Mouse (Mus musculus) kidney, adult 2 months (tissue): Measurements from ENCODE around the gene Gpr22. TPM values are rescaled to one million over a fixed set of nuclear protein-coding genes. Genes with fewer than 3 reads are reported as not detected.

Experiments used
- DNase-seq: peaks from one replicate; pipeline ENCODE4 v3.0.0; 2021
- H3K27ac ChIP-seq: fragments of 200-500 bp; 2 replicates; pipeline ENCODE4 v1.5.1; 2012; ENCODE audit warnings: low read depth, low read length, control low read depth, inconsistent platforms; ENCODE audit not compliant: insufficient read depth
- H3K27me3 ChIP-seq: fragments of 200-500 bp; replicated peaks from 2 replicates; pipeline ENCODE4 v1.6.1; 2012; ENCODE audit warnings: mild to moderate bottlenecking, moderate library complexity, low read length, inconsistent platforms; ENCODE audit not compliant: control insufficient read depth, insufficient read depth
- H3K36me3 ChIP-seq: fragments of 200-500 bp; 2 replicates; pipeline ENCODE4 v1.6.1; 2012; ENCODE audit warnings: mild to moderate bottlenecking, moderate library complexity, low read length, inconsistent platforms; ENCODE audit not compliant: control insufficient read depth, insufficient read depth
- H3K4me1 ChIP-seq: fragments of 200-500 bp; 2 replicates; pipeline ENCODE4 v1.6.1; 2011; ENCODE audit warnings: low read length; ENCODE audit not compliant: control insufficient read depth, insufficient read depth
- H3K4me3 ChIP-seq: fragments of 200-500 bp; 2 replicates; pipeline ENCODE4 v1.5.1; 2011; ENCODE audit warnings: mild to moderate bottlenecking, low read depth, low read length, control low read depth; ENCODE audit not compliant: insufficient read depth
- CTCF ChIP-seq: fragments of 200-500 bp; conservative IDR thresholded peaks from 2 replicates; pipeline ENCODE4 v1.5.1; 2011; ENCODE audit warnings: low read depth, mild to moderate bottlenecking, control low read depth, low read length, moderate library complexity, mixed read lengths; ENCODE audit not compliant: insufficient read depth, insufficient read length
- POLR2A ChIP-seq: fragments of 200-500 bp; IDR thresholded peaks from one replicate; pipeline ENCODE4 v1.6.1; 2011; ENCODE audit warnings: low read depth, low read length, control low read depth
- WGBS: fragments of 180-500 bp; shearing (Covaris S2); methylation state at CpG from one replicate; pipeline ENCODE4 v1.1.7; 2018; 5-methylcytosine and 5-hydroxymethylcytosine counted together
- polyA plus RNA-seq: library from polyadenylated mRNA; depleted of rRNA; stranded (reverse); fragments of >200 nt; gene quantifications from 2 replicates; pipeline ENCODE4 v1.2.3, GENCODE M21; 2012

The Gpr22 gene
- polyA plus RNA-seq, 1 experiment, result 0.08 TPM

DNA sequence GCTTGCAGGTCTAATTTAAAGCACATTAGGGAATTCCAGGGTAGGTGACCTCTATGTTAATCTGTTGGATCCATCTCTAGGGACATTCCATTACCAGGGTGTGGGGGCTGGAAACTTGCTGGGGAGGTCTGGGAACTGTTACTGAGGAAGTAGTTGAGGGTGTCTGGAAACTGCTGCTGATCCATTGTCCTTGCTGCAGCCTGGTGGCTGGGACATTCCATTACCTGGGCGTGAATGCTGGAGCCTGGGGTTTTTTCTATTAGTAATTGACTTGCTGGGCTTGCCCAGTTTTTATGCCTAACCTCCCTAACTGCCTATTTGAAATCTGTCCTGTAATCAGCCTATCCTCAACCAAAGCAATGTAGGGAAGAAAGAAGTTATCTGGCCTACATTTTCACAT lies 13.0 kb upstream of the Gpr22 start:
- TF ChIP-seq POLR2A, result no peak
- TF ChIP-seq CTCF, result no peak
- Histone ChIP-seq H3K27ac (no peak overlapping the region), H3K4me3 (no peak overlapping the region), H3K27me3 (no peaks in the 10 kb centered on the region), H3K4me1 (no peaks in the 10 kb centered on the region), H3K36me3 (no peaks in the 10 kb centered on the region)
- DNase-seq, result peak; percentile 23
- 34% methylated on average over 1 of the region's 1 CpGs for WGBS

DNA sequence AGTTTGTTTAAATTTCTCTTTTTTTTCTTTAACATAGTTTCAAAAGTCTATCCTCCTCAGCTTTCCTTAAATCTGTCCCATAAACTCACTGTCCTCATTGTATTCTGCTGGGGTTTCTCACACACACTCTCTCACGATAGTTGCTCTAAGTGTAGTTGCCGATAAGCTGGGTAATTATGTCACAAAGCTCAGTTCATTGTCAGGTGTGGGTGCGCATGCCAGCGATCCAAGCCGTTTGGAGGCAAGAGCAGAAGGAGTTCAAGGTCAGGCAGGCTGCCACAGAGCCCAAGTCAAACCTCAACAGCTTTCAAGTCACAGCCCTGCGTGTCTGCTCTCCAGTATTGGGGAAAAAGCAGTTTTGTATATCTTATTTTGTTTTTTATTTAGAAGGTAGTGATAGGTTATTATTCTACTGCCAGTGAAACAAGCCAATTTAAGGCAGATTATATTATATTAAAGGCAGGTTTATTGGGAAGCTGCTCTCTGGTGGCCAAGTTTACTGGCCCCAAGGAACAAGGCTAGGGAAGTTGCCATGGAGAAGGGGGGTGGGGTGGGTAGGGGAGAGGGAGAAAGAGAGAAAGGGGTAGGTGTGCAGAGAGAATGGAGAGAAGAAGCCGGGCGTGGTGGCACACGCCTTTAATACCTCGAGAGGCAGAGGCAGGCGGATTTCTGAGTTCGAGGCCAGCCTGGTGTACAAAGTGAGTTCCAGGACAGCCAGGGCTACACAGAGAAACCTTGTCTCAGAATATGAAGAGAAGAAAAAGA lies 11.9 kb upstream of the Gpr22 start:
- no peak overlapping the region for H3K27ac ChIP-seq
- no peak for DNase-seq
- no peaks in the 10 kb centered on the region for H3K27me3 ChIP-seq
- whole genome bisulfite sequencing, result 84% methylated on average over 12 of the region's 12 CpGs
- H3K4me1 ChIP-seq, result 0 out of 2 replicates have a peak, but pooled peaks cover 3% of the 10 kb centered on the region
- H3K36me3 ChIP-seq, result no peaks in the 10 kb centered on the region
- no peak overlapping the region for H3K4me3 ChIP-seq
- TF ChIP-seq CTCF (no peak), POLR2A (no peak)

DNA sequence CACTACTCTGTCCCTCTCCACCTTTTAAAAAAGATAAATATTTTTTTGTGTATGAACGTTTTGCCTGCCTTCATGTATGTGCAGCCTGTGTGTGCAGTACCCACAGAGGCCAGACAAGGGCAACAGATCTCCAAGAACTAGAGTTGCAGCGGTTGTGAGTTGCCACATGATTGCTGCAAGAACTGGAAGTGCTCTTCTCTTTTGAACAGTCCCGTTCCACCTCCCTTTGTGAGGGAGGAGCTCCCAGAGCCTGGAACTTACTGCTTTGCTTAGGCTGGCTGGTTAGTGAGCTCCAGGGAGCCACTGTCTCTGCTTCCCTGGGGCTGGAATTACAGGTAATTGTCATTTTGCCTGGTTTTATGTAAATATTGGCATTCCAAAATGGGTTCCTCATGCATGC lies 10.8 kb upstream of the Gpr22 start:
- H3K4me3 ChIP-seq, result no peak overlapping the region
- WGBS, result 81% methylated on average over 3 of the region's 3 CpGs
- H3K27ac ChIP-seq, result no peak overlapping the region
- no peak for TF ChIP-seq CTCF
- TF ChIP-seq POLR2A, result no peak
- no peaks in the 10 kb centered on the region for H3K36me3 ChIP-seq
- no peaks in the 10 kb centered on the region for H3K27me3 ChIP-seq
- DNase-seq, result no peak
- 0 out of 2 replicates have a peak, but pooled peaks cover 3% of the 10 kb centered on the region for H3K4me1 ChIP-seq

DNA sequence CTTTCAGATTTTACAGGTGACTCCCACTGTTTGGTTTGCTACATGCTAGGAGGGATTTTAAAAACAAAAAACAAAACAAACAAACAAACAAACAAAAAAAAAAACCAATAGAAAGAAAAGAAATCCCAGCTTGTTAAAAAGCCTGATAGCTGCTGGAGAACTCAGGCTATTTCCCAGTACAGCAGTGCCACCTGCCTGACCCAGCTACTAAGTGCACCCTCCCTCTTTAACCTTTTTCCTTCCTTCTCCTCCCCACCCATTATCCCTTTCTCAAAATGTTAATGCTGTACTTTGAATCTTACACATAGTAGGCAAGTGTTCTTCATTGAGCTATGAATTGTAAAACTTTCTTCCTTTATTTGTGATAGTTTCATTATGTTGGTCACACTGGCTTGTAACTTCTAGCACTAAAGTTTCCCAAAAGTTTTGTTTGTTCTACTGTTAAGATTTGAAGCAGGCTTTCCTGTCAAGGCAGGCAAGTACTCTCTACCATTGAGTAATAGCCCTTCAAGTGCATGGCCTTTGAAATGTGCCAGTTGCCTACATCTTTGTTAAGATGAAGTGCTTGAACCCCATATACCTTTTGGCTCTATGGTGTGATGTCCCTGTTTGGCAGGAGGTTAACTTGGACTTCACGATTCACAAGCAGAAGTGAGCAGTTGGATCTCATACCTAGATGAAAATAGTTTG lies 6.0 kb upstream of the Gpr22 start:
- Histone ChIP-seq H3K36me3 (no peaks in the 10 kb centered on the region), H3K27ac (no peak overlapping the region)

DNA sequence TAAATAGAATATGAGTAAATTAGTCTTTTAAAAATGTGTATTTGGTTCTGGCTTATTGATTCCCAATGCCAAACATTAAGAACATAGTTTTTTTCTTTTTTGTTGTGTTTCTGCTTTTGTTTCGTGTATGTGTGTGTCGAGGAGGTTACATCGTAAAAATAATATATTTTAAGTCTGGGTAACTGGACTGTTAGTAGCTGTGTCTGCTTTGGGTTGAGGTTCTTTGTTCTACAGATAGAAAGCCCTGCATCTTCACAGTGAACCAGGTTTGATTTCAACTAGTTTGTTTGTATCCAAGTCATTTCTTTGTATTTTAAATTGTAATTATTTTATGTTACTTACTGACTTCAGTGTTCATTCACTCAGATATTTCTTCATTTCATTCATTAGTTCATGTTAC lies 323 bp upstream of the Gpr22 start:
- Histone ChIP-seq H3K27ac (no peak overlapping the region), H3K27me3 (no peaks in the 10 kb centered on the region), H3K4me3 (no peak overlapping the region), H3K36me3 (no peaks in the 10 kb centered on the region), H3K4me1 (no peaks in the 10 kb centered on the region)
- 95% methylated on average over 3 of the region's 3 CpGs for WGBS
- TF ChIP-seq POLR2A, result no peak
- TF ChIP-seq CTCF, result no peak
- DNase-seq, result no peak

More for the DNA sequence above, 6.0 kb upstream of the Gpr22 start:
- 0 out of 2 replicates have a peak, but pooled peaks cover 3% of the 10 kb centered on the region for H3K4me1 ChIP-seq
- DNase-seq, result no peak
- TF ChIP-seq POLR2A (no peak), CTCF (peak; percentile 67)
- no peak overlapping the region for H3K4me3 ChIP-seq
- H3K27me3 ChIP-seq, result no peaks in the 10 kb centered on the region
- 80% methylated on average over 1 of the region's 1 CpGs for WGBS

DNA sequence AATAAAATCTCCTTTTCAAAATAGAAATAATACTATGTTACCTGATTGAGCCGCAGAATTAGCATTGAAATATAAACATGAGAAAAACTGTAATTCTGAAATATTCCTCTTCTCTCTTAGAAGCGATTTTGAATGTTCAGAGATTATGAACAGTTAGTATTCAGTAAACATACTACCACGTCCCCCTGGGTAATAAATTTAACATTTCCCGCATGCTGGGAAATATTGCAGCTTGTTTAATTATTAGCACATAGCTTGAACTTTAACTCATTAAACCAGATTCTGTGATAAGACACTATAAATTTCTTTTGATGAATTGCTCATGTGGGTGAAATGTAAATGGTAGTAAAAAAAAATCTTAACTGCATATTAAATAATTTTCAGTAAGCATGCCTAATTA lies 1.0 kb downstream of the Gpr22 start:
- 45% methylated on average over 4 of the region's 4 CpGs for WGBS
- Histone ChIP-seq H3K4me1 (no peaks in the 10 kb centered on the region), H3K27me3 (no peaks in the 10 kb centered on the region), H3K27ac (no peak overlapping the region), H3K36me3 (no peaks in the 10 kb centered on the region), H3K4me3 (no peak overlapping the region)
- no peak for DNase-seq
- TF ChIP-seq POLR2A, result no peak
- TF ChIP-seq CTCF, result no peak

DNA sequence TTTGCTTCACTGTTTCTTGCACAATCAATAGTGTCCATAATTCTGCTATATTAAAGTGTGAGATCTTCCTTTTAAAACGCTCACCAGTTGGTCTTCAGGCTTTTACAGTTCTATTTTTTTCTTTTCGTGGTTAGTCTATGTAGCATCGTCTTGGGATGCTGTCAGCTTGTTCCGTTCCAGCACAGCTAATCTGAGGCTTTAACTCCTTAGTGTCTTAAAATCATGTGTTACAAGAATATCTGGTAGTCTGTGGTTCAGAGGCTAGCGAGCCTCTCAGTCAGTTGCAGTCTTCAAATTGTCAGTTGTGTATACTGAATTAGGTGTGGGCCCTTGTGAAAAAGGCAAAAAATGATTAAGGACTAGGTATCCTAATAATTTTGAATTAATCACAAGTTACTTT lies 1.5 kb downstream of the Gpr22 start:
- Histone ChIP-seq H3K4me3 (no peak overlapping the region), H3K27ac (no peak overlapping the region)
- 61% methylated on average over 5 of the region's 5 CpGs for WGBS

More for the DNA sequence above, 1.5 kb downstream of the Gpr22 start:
- no peaks in the 10 kb centered on the region for H3K36me3 ChIP-seq
- no peaks in the 10 kb centered on the region for H3K4me1 ChIP-seq
- H3K27me3 ChIP-seq, result no peaks in the 10 kb centered on the region
- TF ChIP-seq POLR2A (no peak), CTCF (no peak)
- DNase-seq, result no peak
